11 mouse cellular contexts compared by ENCODE assay signal in genomic region chr8:77364472-77364871, GRCm38 (mm10).
DNase-seq lines count a peak whose midpoint lies in the region; ATAC-seq lines count a peak whose summit lies in the region.
"Had no signal": no experiment of that assay in that cellular context is flagged by ENCODE, and none has a peak within 500 bp of the region (broad histone marks: within the 10 kb centered on the region; RNA-seq: fewer than 3 reads in every experiment).

No protein-coding gene starts in this region.

- H3K4me3 ChIP-seq in limb, embryonic 13.5 days, result no peak overlapping the region
- no peak overlapping the region for H3K4me3 ChIP-seq in hindbrain, embryonic 13.5 days
- H3K4me3 ChIP-seq: megakaryocyte, embryonic 14.5 days; neural tube, embryonic 13.5 days had no signal

- H3K9ac ChIP-seq in limb, embryonic 13.5 days, result no peak overlapping the region; the same call in 1 of the 2 replicates
- no peak overlapping the region for H3K9ac ChIP-seq in hindbrain, embryonic 13.5 days
- H3K9ac ChIP-seq: neural tube, embryonic 13.5 days had no signal

- no peaks in the 10 kb centered on the region for H3K27me3 ChIP-seq in limb, embryonic 13.5 days
- H3K27me3 ChIP-seq in hindbrain, embryonic 13.5 days, result no peaks in the 10 kb centered on the region
- H3K27me3 ChIP-seq: megakaryocyte, embryonic 14.5 days; neural tube, embryonic 13.5 days had no signal

- peak; percentile 59 to 63 for DNase-seq in cerebellum, adult 18-20 months
- DNase-seq in cerebellum, postnatal 25 days, result peak; percentile 60 to 74
- peak; percentile 57 for DNase-seq in layer of hippocampus, adult 9-10 months (ENCODE audit: low spot score)
- DNase-seq in Muller cell, postnatal 12 days (ENCODE audit: inconsistent ontology term), result no peak
- DNase-seq: adrenal gland, adult 8-10 months had no signal

- ATAC-seq in limb, embryonic 13.5 days (ENCODE audit: low FRiP score, low read depth), result no peak
- ATAC-seq in hindbrain, embryonic 13.5 days (ENCODE audit: low FRiP score), result no peak
- ATAC-seq in monocyte, adult 5-6 weeks (replicated peaks; ENCODE audit: insufficient number of reproducible peaks, low FRiP score, low TSS enrichment, poor library complexity, severe bottlenecking), result no peak
- ATAC-seq: intestine, postnatal 0 days had no signal

- H3K36me3 ChIP-seq in limb, embryonic 13.5 days, result peaks cover 19% of the 10 kb centered on the region
- H3K36me3 ChIP-seq in hindbrain, embryonic 13.5 days, result no peaks in the 10 kb centered on the region
- H3K36me3 ChIP-seq: neural tube, embryonic 13.5 days had no signal

- 83% methylated on average over 11 of the region's 11 CpGs for WGBS in limb, embryonic 13.5 days
- 92% methylated on average over 11 of the region's 11 CpGs for WGBS in hindbrain, embryonic 13.5 days

- peaks cover 19% of the 10 kb centered on the region for H3K4me1 ChIP-seq in limb, embryonic 13.5 days
- peaks cover 11% of the 10 kb centered on the region for H3K4me1 ChIP-seq in hindbrain, embryonic 13.5 days (replicated peaks)
- H3K4me1 ChIP-seq: neural tube, embryonic 13.5 days had no signal

- H3K27ac ChIP-seq in limb, embryonic 13.5 days, result peak overlapping the region; percentile 52
- no peak overlapping the region for H3K27ac ChIP-seq in hindbrain, embryonic 13.5 days
- H3K27ac ChIP-seq: neural tube, embryonic 13.5 days had no signal

- no peaks in the 10 kb centered on the region for H3K9me3 ChIP-seq in limb, embryonic 13.5 days
- H3K9me3 ChIP-seq in hindbrain, embryonic 13.5 days, result no peaks in the 10 kb centered on the region
- H3K9me3 ChIP-seq: megakaryocyte, embryonic 14.5 days; neural tube, embryonic 13.5 days had no signal

- no peak overlapping the region for H3K4me2 ChIP-seq in limb, embryonic 13.5 days (replicated peaks)
- H3K4me2 ChIP-seq in hindbrain, embryonic 13.5 days, result no peak overlapping the region
- H3K4me2 ChIP-seq: neural tube, embryonic 13.5 days had no signal
